Mouse (Mus musculus): ENCODE measurements around the gene Sipa1l3.

Gene Sipa1l3

GRCm38 (mm10) chr7:29505337-29506318 lies 12.8 kb downstream of the Sipa1l3 start:
- no peak for DNase-seq (ENCODE audit: low spot score)

- DNase-seq (ENCODE audit: low spot score), result no peak
Observed at GRCm38 (mm10) chr7:29504683-29505290, 13.7 kb downstream of the Sipa1l3 start.

- DNase-seq (ENCODE audit: low spot score), result no peak
Observed at GRCm38 (mm10) chr7:29503616-29504015, 14.8 kb downstream of the Sipa1l3 start.

- DNase-seq (ENCODE audit: low spot score), result no peak
Observed at GRCm38 (mm10) chr7:29501214-29501613, 17.2 kb downstream of the Sipa1l3 start.

GRCm38 (mm10) chr7:29499071-29499470 lies 19.4 kb downstream of the Sipa1l3 start:
- no peak for DNase-seq (ENCODE audit: low spot score)

- no peak for DNase-seq (ENCODE audit: low spot score)
Observed at GRCm38 (mm10) chr7:29496953-29497590, 21.4 kb downstream of the Sipa1l3 start.

- no peak for DNase-seq (ENCODE audit: low spot score)
Observed at GRCm38 (mm10) chr7:29496332-29496731, 22.1 kb downstream of the Sipa1l3 start.

GRCm38 (mm10) chr7:29495880-29496279 lies 22.6 kb downstream of the Sipa1l3 start:
- no peak for DNase-seq (ENCODE audit: low spot score)

- DNase-seq (ENCODE audit: low spot score), result no peak
Observed at GRCm38 (mm10) chr7:29494854-29495253, 23.6 kb downstream of the Sipa1l3 start.

GRCm38 (mm10) chr7:29494015-29494414 lies 24.4 kb downstream of the Sipa1l3 start:
- no peak for DNase-seq (ENCODE audit: low spot score)

- no peak for DNase-seq (ENCODE audit: low spot score)
Observed at GRCm38 (mm10) chr7:29492992-29493391, 25.4 kb downstream of the Sipa1l3 start.

GRCm38 (mm10) chr7:29491861-29492260 lies 26.6 kb downstream of the Sipa1l3 start:
- DNase-seq (ENCODE audit: low spot score), result no peak

- no peak for DNase-seq (ENCODE audit: low spot score)
Observed at GRCm38 (mm10) chr7:29491471-29491755, 27.0 kb downstream of the Sipa1l3 start.

- no peak for DNase-seq (ENCODE audit: low spot score)
Observed at GRCm38 (mm10) chr7:29490704-29491470, 27.6 kb downstream of the Sipa1l3 start.

- DNase-seq (ENCODE audit: low spot score), result no peak
Observed at GRCm38 (mm10) chr7:29489851-29490250, 28.6 kb downstream of the Sipa1l3 start.

- no peak for DNase-seq (ENCODE audit: low spot score)
Observed at GRCm38 (mm10) chr7:29489364-29489763, 29.1 kb downstream of the Sipa1l3 start.

- no peak for DNase-seq (ENCODE audit: low spot score)
Observed at GRCm38 (mm10) chr7:29486753-29487152, 31.7 kb downstream of the Sipa1l3 start.

GRCm38 (mm10) chr7:29485721-29486120 lies 32.7 kb downstream of the Sipa1l3 start:
- DNase-seq (ENCODE audit: low spot score), result no peak

- DNase-seq (ENCODE audit: low spot score), result no peak
Observed at GRCm38 (mm10) chr7:29483556-29483955, 34.9 kb downstream of the Sipa1l3 start.

- no peak for DNase-seq (ENCODE audit: low spot score)
Observed at GRCm38 (mm10) chr7:29481345-29482155, 36.9 kb downstream of the Sipa1l3 start.

- no peak for DNase-seq (ENCODE audit: low spot score)
Observed at GRCm38 (mm10) chr7:29480590-29481344, 37.7 kb downstream of the Sipa1l3 start.
